Mouse (Mus musculus) kidney, adult 10 weeks (tissue): ENCODE data around the gene Calml3. TPM values are rescaled to one million over a fixed set of nuclear protein-coding genes. Genes with fewer than 3 reads are reported as not detected.

Source experiments
- polyA plus RNA-seq: library from polyadenylated mRNA; stranded (reverse); fragments of 350-450 nt; fragmentation: Illumina TruSeq; extraction: RNeasy Lipid Tissue Mini Kit (QIAGEN cat#74804); gene quantifications from one replicate; pipeline ENCODE4 v1.2.3, GENCODE M21; 2014; ENCODE audit warnings: low read depth, low replicate concordance

Gene Calml3
- 1.3 TPM for polyA plus RNA-seq

GRCm38 (mm10) chr13:3804186-3804585 lies at the start of gene Calml3:
Gene Calml3, minus strand, starts transcription at chr13:3804316.

GRCm38 (mm10) chr13:3837312-3837807 lies 33.2 kb upstream of the Calml3 start, which contains the start of gene Calm4:
Gene Calm4, plus strand, starts transcription at chr13:3837757.

Other genes with a start within 250 kb of the Calml3 start
- 41.9 TPM for gene Fam208b, start 193.2 kb downstream of the Calml3 start, polyA plus RNA-seq
- 46.9 TPM for gene Asb13, start 170.3 kb downstream of the Calml3 start, polyA plus RNA-seq
- not detected for gene Calm4, start 33.4 kb upstream of the Calml3 start, polyA plus RNA-seq
- not detected for gene Calm5, start 49.9 kb upstream of the Calml3 start, polyA plus RNA-seq
- 199 TPM for gene Net1, start 113.9 kb upstream of the Calml3 start, polyA plus RNA-seq
- gene Tubal3, start 114.0 kb upstream of the Calml3 start, polyA plus RNA-seq: not detected
- gene Ucn3, start 141.0 kb upstream of the Calml3 start, polyA plus RNA-seq: not detected
- gene Akr1c14, start 244.7 kb upstream of the Calml3 start, polyA plus RNA-seq: 272 TPM